Comparison of ENCODE assay signal across 8 mouse cellular contexts in genomic region chr12:74284685-74285054, GRCm38 (mm10). TPM values are rescaled to one million over a fixed set of nuclear protein-coding genes. Genes with fewer than 3 reads are reported as not detected.
A peak's percentile ranks its signal among the peaks of the same experiment; 100 is the strongest.
DNase-seq lines count a peak whose midpoint lies in the region; ATAC-seq and TF ChIP-seq lines count a peak whose summit lies in the region.
"Had no signal": no experiment of that assay in that cellular context is flagged by ENCODE, and none has a peak within 500 bp of the region (broad histone marks: within the 10 kb centered on the region; RNA-seq: fewer than 3 reads in every experiment).

No protein-coding gene starts in this region.

- no peaks in the 10 kb centered on the region for H3K9me3 ChIP-seq in forebrain, embryonic 13.5 days (replicated peaks)

- intact Hi-C loops in left cerebral cortex, adult 2 months (cut with DNase I) = loop anchor here (5.0 kb wide), 3 partner anchors 52 to 177 kb away; no protein-coding TSS in a partner anchor

- peak overlapping the region; percentile 90 for H3K4me3 ChIP-seq in testis, adult 2 months (ENCODE audit: control insufficient read depth, low read depth, low read length)
- H3K4me3 ChIP-seq in forebrain, embryonic 13.5 days = peak overlapping the region; percentile 50
- peak overlapping the region; percentile 58 for H3K4me3 ChIP-seq in left cerebral cortex, adult 2 months

- H3K27ac ChIP-seq in testis, adult 2 months (ENCODE audit: control insufficient read depth, insufficient read depth, low read depth, low read length) = peak overlapping the region; percentile 44; the same call in 1 of the 2 replicates
- H3K27ac ChIP-seq in forebrain, embryonic 13.5 days = no peak overlapping the region
- H3K27ac ChIP-seq in left cerebral cortex, adult 2 months = peak overlapping the region; percentile 90

- TF ChIP-seq CTCF in testis, adult 2 months (IDR thresholded peaks at IDR 0.05; ENCODE audit: control insufficient read depth, insufficient read depth, insufficient replicate concordance, low read depth, low read length) = no peak
- TF ChIP-seq CTCF in left cerebral cortex, adult 2 months (IDR thresholded peaks at IDR 0.05) = no peak

- peak overlapping the region; percentile 84 for H3K4me2 ChIP-seq in forebrain, embryonic 13.5 days

- 2% methylated on average over 11 of the region's 11 CpGs for WGBS in forebrain, embryonic 13.5 days

- ATAC-seq in forebrain, embryonic 13.5 days = peak; percentile 9; the same call in 1 of the 2 replicates

- DNase-seq in testis, postnatal 10 days (ENCODE audit: low spot score) = no peak
- DNase-seq in left cerebral cortex, adult 2 months (ENCODE audit: extremely low spot score in 1 of 2, low spot score in 2 of 2) = peak in 1 of 2 experiments; percentile 56
- DNase-seq in right cerebral cortex, adult 18-20 months = peak; percentile 68
- DNase-seq in adrenal gland, adult 8-10 months = no peak
- DNase-seq in gastrocnemius, postnatal 10 days = no peak

- H3K4me1 ChIP-seq in testis, adult 2 months (ENCODE audit: control insufficient read depth, insufficient read depth, low read length) = peaks cover 10% of the 10 kb centered on the region
- H3K4me1 ChIP-seq in forebrain, embryonic 13.5 days = peaks cover 16% of the 10 kb centered on the region

- peaks cover 4% of the 10 kb centered on the region for H3K36me3 ChIP-seq in testis, adult 2 months (ENCODE audit: control insufficient read depth, insufficient read depth, low read length)
- H3K36me3 ChIP-seq in forebrain, embryonic 13.5 days (ENCODE audit: poor library complexity, severe bottlenecking) = no peaks in the 10 kb centered on the region

- peak overlapping the region; percentile 63 for H3K9ac ChIP-seq in forebrain, embryonic 13.5 days

- TF ChIP-seq POLR2A in testis, adult 2 months (IDR thresholded peaks at IDR 0.05; ENCODE audit: control insufficient read depth, low read depth, low read length) = no peak

- no peaks in the 10 kb centered on the region for H3K27me3 ChIP-seq in testis, adult 2 months (ENCODE audit: control insufficient read depth, insufficient read depth, low read length)
- H3K27me3 ChIP-seq in forebrain, embryonic 13.5 days = peaks cover 11% of the 10 kb centered on the region; the same call in 1 of the 2 replicates

RNA-seq across cellular contexts. Expression of gene Gm11042, which starts 31.5 kb away (rescaled TPM):
- not detected in 2 replicates for polyA plus RNA-seq in testis, adult 2 months (2012; rRNA removed)
- not detected in 2 replicates for polyA plus RNA-seq in forebrain, embryonic 13.5 days (2015; fragmentation: Nextera tagmentation; extraction: Ambion mirVana)
- not detected for total RNA-seq in left cerebral cortex, adult 2 months (2021)
- not detected for total RNA-seq in adrenal gland, adult 8-10 months (2022)
- total RNA-seq in gastrocnemius, postnatal 10 days (2021) = not detected
- total RNA-seq: left cerebral cortex, adult 8-10 months had no signal
